Mouse (Mus musculus): ENCODE results near the gene E130208F15Rik.

GRCm38 (mm10) chr7:30315559-30316529 is 5.7 kb upstream of the E130208F15Rik start:
- TF ChIP-seq CTCF (IDR thresholded peaks at IDR 0.05) (no peak), EP300 (IDR thresholded peaks at IDR 0.05) (no peak)

All from lung, postnatal 0 days (tissue).